Mouse (Mus musculus) liver, embryonic 14.5 days (tissue): ENCODE measurements around the gene Pkn2. TPM values are rescaled to one million over a fixed set of nuclear protein-coding genes. Genes with fewer than 3 reads are reported as not detected.
A peak's percentile ranks its signal among the peaks of the same experiment; 100 is the strongest.

Experiments
- ATAC-seq: fragments of 200-750 bp; cut with Nextera tagmentation; 2 replicates; pipeline ENCODE4 v1.8.0; 2017; ENCODE audit warnings: moderate number of reproducible peaks, mild to moderate bottlenecking, moderate library complexity; ENCODE audit not compliant: insufficient read depth
- DNase-seq, 3 experiments: peaks; one replicate each; pipeline ENCODE4 v3.0.0-alpha.2; 2012 to 2013; ENCODE audit warnings: low read depth in 3 of 3, low spot score in 3 of 3
- H3K27ac ChIP-seq: fragments of 300-500 bp; sonication (generic); 2 replicates; pipeline ENCODE4 v1.5.1; 2014; ENCODE audit warnings: moderate library complexity, mild to moderate bottlenecking, control low read depth, inconsistent platforms
- H3K27me3 ChIP-seq: fragments of 300-500 bp; sonication (generic); 2 replicates; pipeline ENCODE4 v1.6.1; 2014; ENCODE audit warnings: mild to moderate bottlenecking, low read length, moderate library complexity; ENCODE audit not compliant: control insufficient read depth, insufficient read depth
- H3K36me3 ChIP-seq: fragments of 300-500 bp; sonication (generic); replicated peaks from 2 replicates; pipeline ENCODE4 v1.6.1; 2014; ENCODE audit warnings: low read depth; ENCODE audit not compliant: control insufficient read depth, insufficient read depth
- H3K4me1 ChIP-seq, 2 experiments: fragments of 200-500 bp in 1 of 2; fragments of 300-500 bp in 1 of 2; sonication (generic) in 1 of 2; replicated peaks; 2 replicates each; pipeline ENCODE4 v1.6.1; 2012 to 2014; ENCODE audit warnings: antibody characterized with exemption in 1 of 2, inconsistent platforms in 1 of 2, low read length in 1 of 2; ENCODE audit not compliant: control insufficient read depth in 2 of 2, insufficient read depth in 2 of 2
- H3K4me2 ChIP-seq: fragments of 300-500 bp; sonication (generic); 2 replicates; pipeline ENCODE4 v1.6.1; 2014; ENCODE audit warnings: low read depth, mild to moderate bottlenecking, control low read depth, moderate library complexity
- H3K4me3 ChIP-seq, 2 experiments: fragments of 200-500 bp in 1 of 2; fragments of 300-500 bp in 1 of 2; sonication (generic) in 1 of 2; 2 replicates each; pipeline ENCODE4 v1.5.1; 2012 to 2014; ENCODE audit warnings: low read depth in 2 of 2, low read length in 2 of 2, mild to moderate bottlenecking in 2 of 2, control low read depth in 1 of 2, inconsistent platforms in 1 of 2, moderate library complexity in 1 of 2; ENCODE audit not compliant: insufficient read depth in 1 of 2
- H3K9ac ChIP-seq: fragments of 300-500 bp; sonication (generic); replicated peaks from 2 replicates; pipeline ENCODE4 v1.6.1; 2014; ENCODE audit warnings: mild to moderate bottlenecking, control low read depth, moderate library complexity
- H3K9me3 ChIP-seq: fragments of 300-500 bp; sonication (generic); 2 replicates; pipeline ENCODE4 v1.6.1; 2016; ENCODE audit warnings: low read length, mixed read lengths; ENCODE audit not compliant: control insufficient read depth
- CTCF ChIP-seq: IDR thresholded peaks from 2 replicates; pipeline ENCODE4 v1.5.1; 2016; ENCODE audit warnings: antibody characterized with exemption, low read depth, control low read depth
- EP300 ChIP-seq: IDR thresholded peaks from 2 replicates; pipeline ENCODE4 v1.6.1; 2016; ENCODE audit warnings: antibody characterized with exemption, low read depth
- WGBS: fragments of 180-500 bp; shearing (Covaris S2); extraction: QIAGEN DNeasy Blood & Tissue Kit; methylation state at CpG from one replicate; pipeline ENCODE4 v1.1.7; 2014; ENCODE audit not compliant: insufficient replicate concordance; 5-methylcytosine and 5-hydroxymethylcytosine counted together
- polyA plus RNA-seq, 2 experiments: library from polyadenylated mRNA; depleted of rRNA in 1 of 2; stranded (reverse) in 1 of 2; unstranded in 1 of 2; fragments of >200 nt; fragmentation: Nextera tagmentation in 1 of 2; extraction: Ambion mirVana in 1 of 2; gene quantifications; 2 replicates each; pipeline versions ENCODE4 v1.2.1 to v1.2.3; 2012 to 2014

The Pkn2 gene
- polyA plus RNA-seq, 2 experiments, result 14.9 to 31.1 TPM

- H3K36me3 ChIP-seq, result peaks cover 10% of the 10 kb centered on the region
- H3K4me2 ChIP-seq, result no peak overlapping the region
- ATAC-seq (no peak), DNase-seq (no peak)
- no peak overlapping the region for H3K9ac ChIP-seq
- TF ChIP-seq CTCF, result no peak
- no peak for TF ChIP-seq EP300
- no peaks in the 10 kb centered on the region for H3K27me3 ChIP-seq
- H3K4me1 ChIP-seq, result peaks cover 2 to 6% of the 10 kb centered on the region in 2 experiments
- no peaks in the 10 kb centered on the region for H3K9me3 ChIP-seq
- H3K4me3 ChIP-seq, result no peak overlapping the region
- 80% methylated on average over 4 of the region's 4 CpGs for WGBS
- H3K27ac ChIP-seq, result no peak overlapping the region
Measured at GRCm38 (mm10) chr3:142839961-142840360, 41.8 kb downstream of the Pkn2 start.

- 11% methylated on average over 4 of the region's 4 CpGs for WGBS
- TF ChIP-seq EP300 (0 out of 2 replicates have a peak, but pooled peaks have one; percentile 15), CTCF (no peak)
- no peaks in the 10 kb centered on the region for H3K27me3 ChIP-seq
- H3K27ac ChIP-seq, result no peak overlapping the region
- no peak overlapping the region for H3K9ac ChIP-seq
- H3K4me2 ChIP-seq, result peak overlapping the region; percentile 28
- H3K4me3 ChIP-seq, result no peak overlapping the region
- H3K36me3 ChIP-seq, result peaks cover 14% of the 10 kb centered on the region
- no peaks in the 10 kb centered on the region for H3K9me3 ChIP-seq
- DNase-seq (peak; percentile 6 to 33 (median 22)), ATAC-seq (peak; percentile 80)
- H3K4me1 ChIP-seq, result peaks cover 2 to 9% of the 10 kb centered on the region in 2 experiments
Measured at GRCm38 (mm10) chr3:142834761-142835160, 47.0 kb downstream of the Pkn2 start.

GRCm38 (mm10) chr3:142834024-142834423, 47.8 kb downstream of the Pkn2 start:
- Histone ChIP-seq H3K4me3 (no peak overlapping the region), H3K27ac (no peak overlapping the region), H3K4me1 (peaks cover 2 to 9% of the 10 kb centered on the region in 2 experiments), H3K4me2 (no peak overlapping the region), H3K9ac (no peak overlapping the region), H3K9me3 (no peaks in the 10 kb centered on the region), H3K27me3 (no peaks in the 10 kb centered on the region), H3K36me3 (peaks cover 14% of the 10 kb centered on the region)
- DNase-seq (no peak), ATAC-seq (no peak)
- 72% methylated on average over 4 of the region's 4 CpGs for WGBS
- no peak for TF ChIP-seq CTCF
- TF ChIP-seq EP300, result no peak

DNA sequence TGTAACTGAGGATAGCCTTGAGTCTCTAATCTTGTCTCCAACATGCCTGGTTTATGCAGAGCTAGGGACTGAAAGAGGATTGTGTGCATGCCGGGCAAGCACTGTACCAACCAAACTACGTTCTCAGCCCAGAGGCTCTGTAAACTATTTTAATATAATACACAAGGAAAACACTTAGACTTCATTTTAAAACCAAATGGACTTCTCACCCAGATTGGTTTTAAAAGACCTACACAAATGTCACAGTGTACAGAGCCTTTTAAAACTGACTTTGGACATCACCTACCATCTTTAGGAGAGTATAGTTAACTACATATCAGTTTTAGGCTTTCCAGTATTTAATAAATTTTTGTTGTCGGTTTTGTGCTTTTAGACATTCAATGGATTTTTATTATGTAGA, 48.9 kb downstream of the Pkn2 start:
- WGBS, result 87% methylated on average over 3 of the region's 3 CpGs
- no peak for ATAC-seq
- Histone ChIP-seq H3K9ac (no peak overlapping the region), H3K4me1 (peaks cover 2 to 9% of the 10 kb centered on the region in 2 experiments), H3K4me2 (no peak overlapping the region), H3K9me3 (no peaks in the 10 kb centered on the region), H3K27ac (no peak overlapping the region), H3K27me3 (no peaks in the 10 kb centered on the region), H3K36me3 (peaks cover 20% of the 10 kb centered on the region), H3K4me3 (no peak overlapping the region)
- no peak for DNase-seq
- TF ChIP-seq CTCF, result no peak
- TF ChIP-seq EP300, result no peak

DNA sequence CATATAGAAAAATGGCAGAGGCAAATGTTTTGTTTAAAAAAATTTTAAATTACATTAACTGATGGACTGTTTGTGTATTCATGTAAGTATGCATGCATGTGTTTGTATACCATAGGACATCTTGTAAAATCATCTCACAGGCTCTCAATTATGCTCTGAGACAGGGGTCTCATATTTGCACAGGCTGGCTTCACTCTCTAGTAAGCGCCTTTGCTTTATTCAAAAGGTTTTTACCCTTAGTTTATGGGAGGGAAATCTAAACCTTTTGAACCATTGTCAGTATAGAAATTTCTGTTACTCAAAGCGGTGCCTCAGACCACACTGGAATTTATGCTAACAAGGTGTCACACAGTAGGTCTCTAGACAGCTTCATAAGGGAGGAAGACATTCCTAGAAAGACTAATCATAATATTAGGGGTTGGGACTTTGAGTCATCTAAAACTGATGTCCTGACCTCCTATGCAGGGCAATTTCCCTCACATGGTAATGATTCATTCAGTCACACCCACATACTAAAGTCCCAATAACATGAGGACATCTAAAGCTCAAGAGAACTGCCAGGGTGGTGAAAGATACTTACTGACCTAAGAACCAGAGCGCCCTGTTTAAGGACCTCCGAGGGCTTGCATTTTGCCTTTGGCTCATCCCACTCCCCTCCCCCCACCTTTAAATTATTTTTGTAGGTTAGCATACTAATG, 55.2 kb downstream of the Pkn2 start:
- H3K9me3 ChIP-seq, result no peaks in the 10 kb centered on the region
- H3K27me3 ChIP-seq, result no peaks in the 10 kb centered on the region
- DNase-seq (no peak), ATAC-seq (no peak)
- H3K27ac ChIP-seq, result no peak overlapping the region
- H3K9ac ChIP-seq, result no peak overlapping the region
- peaks cover 38% of the 10 kb centered on the region for H3K36me3 ChIP-seq
- no peak for TF ChIP-seq EP300
- TF ChIP-seq CTCF, result no peak
- 92% methylated on average over 4 of the region's 4 CpGs for WGBS
- H3K4me1 ChIP-seq, result no peaks in the 10 kb centered on the region
- no peak overlapping the region for H3K4me2 ChIP-seq
- no peak overlapping the region for H3K4me3 ChIP-seq
